1 mouse cellular context compared by ENCODE assay signal in genomic region chr17:25221821-25222503, GRCm38 (mm10).
TF ChIP-seq lines count a peak whose summit lies in the region.

No protein-coding gene starts in this region.

TF ChIP-seq in MEL, 35 proteins besides CTCF, POLR2A, EP300 and RAD21:
- TF ChIP-seq TBP (IDR thresholded peaks at IDR 0.05; ENCODE audit: low read depth, low read length): peak; percentile 23; the same call in 1 of the 2 replicates
- TF ChIP-seq ZKSCAN1 (IDR thresholded peaks at IDR 0.05; ENCODE audit: low read depth, low read length): no peak
- TF ChIP-seq POLR2AphosphoS2 (IDR thresholded peaks at IDR 0.05; ENCODE audit: low read length): no peak
- TF ChIP-seq SIN3A (IDR thresholded peaks at IDR 0.05; ENCODE audit: low read length): no peak; the same call in 1 of the 2 replicates
- no peak for TF ChIP-seq POLR2AphosphoS5 (IDR thresholded peaks at IDR 0.05; ENCODE audit: borderline replicate concordance, low read depth, low read length)
- no peak for TF ChIP-seq ZC3H11A (IDR thresholded peaks at IDR 0.05; ENCODE audit: low read depth, low read length)
- TF ChIP-seq MXI1 (IDR thresholded peaks at IDR 0.05; ENCODE audit: low read depth, low read length): peak; percentile 50; the same call in 1 of the 2 replicates
- no peak for TF ChIP-seq MAFK (IDR thresholded peaks at IDR 0.05; ENCODE audit: borderline replicate concordance, low read depth, low read length)
- no peak for TF ChIP-seq ELF1 (IDR thresholded peaks at IDR 0.05; ENCODE audit: low read depth, low read length)
- TF ChIP-seq E2F4 (IDR thresholded peaks at IDR 0.05; ENCODE audit: borderline replicate concordance, low read depth, low read length): no peak
- TF ChIP-seq ETS1 (IDR thresholded peaks at IDR 0.05; ENCODE audit: low read depth, low read length): peak; percentile 21; the same call in 1 of the 2 replicates
- TF ChIP-seq SMC3 (IDR thresholded peaks at IDR 0.05; ENCODE audit: low read depth, low read length): no peak
- no peak for TF ChIP-seq GABPA (IDR thresholded peaks at IDR 0.05; ENCODE audit: low read depth, low read length)
- TF ChIP-seq MAX (IDR thresholded peaks at IDR 0.05; ENCODE audit: low read length): 0 out of 2 replicates have a peak, but pooled peaks have one; percentile 31
- no peak for TF ChIP-seq ZMIZ1 (IDR thresholded peaks at IDR 0.05; ENCODE audit: low read depth, low read length)
- TF ChIP-seq BHLHE40 (IDR thresholded peaks at IDR 0.05; ENCODE audit: borderline replicate concordance, low read depth, low read length): no peak
- TF ChIP-seq NELFE (IDR thresholded peaks at IDR 0.05; ENCODE audit: low read depth, low read length): peak; percentile 19; the same call in 1 of the 2 replicates
- TF ChIP-seq JUND (IDR thresholded peaks at IDR 0.05; ENCODE audit: low read depth, low read length): no peak
- TF ChIP-seq TAL1 (IDR thresholded peaks at IDR 0.05; ENCODE audit: low read length): no peak
- TF ChIP-seq MYC (IDR thresholded peaks at IDR 0.05; ENCODE audit: low read depth, low read length): no peak
- no peak for TF ChIP-seq GATA1 (IDR thresholded peaks at IDR 0.05; ENCODE audit: low read depth, low read length)
- TF ChIP-seq CHD1 (IDR thresholded peaks at IDR 0.05; ENCODE audit: low read depth, low read length): no peak
- TF ChIP-seq HCFC1 (IDR thresholded peaks at IDR 0.05; ENCODE audit: low read depth, low read length): 0 out of 2 replicates have a peak, but pooled peaks have one; percentile 50
